Mouse (Mus musculus) liver, embryonic 13.5 days (tissue): ENCODE measurements around the gene Lsamp. TPM values are rescaled to one million over a fixed set of nuclear protein-coding genes. Genes with fewer than 3 reads are reported as not detected.

Source experiments
- ATAC-seq: fragments of 200-750 bp; cut with Nextera tagmentation; 2 replicates; pipeline ENCODE4 v1.8.0; 2017; ENCODE audit warnings: low read depth, mild to moderate bottlenecking, moderate number of reproducible peaks, moderate library complexity
- DNase-seq: peaks from one replicate; pipeline ENCODE4 v3.0.0; 2022
- H3K27ac ChIP-seq: fragments of 300-500 bp; sonication (generic); 2 replicates; pipeline ENCODE4 v1.5.1; 2015; ENCODE audit warnings: moderate library complexity, mild to moderate bottlenecking, inconsistent platforms
- H3K27me3 ChIP-seq: fragments of 300-500 bp; sonication (generic); 2 replicates; pipeline ENCODE4 v1.6.1; 2015; ENCODE audit warnings: mild to moderate bottlenecking, inconsistent platforms
- H3K36me3 ChIP-seq: fragments of 300-500 bp; sonication (generic); 2 replicates; pipeline ENCODE4 v1.6.1; 2015; ENCODE audit warnings: mild to moderate bottlenecking, inconsistent platforms
- H3K4me1 ChIP-seq: fragments of 300-500 bp; sonication (generic); replicated peaks from 2 replicates; pipeline ENCODE4 v1.6.1; 2015; ENCODE audit warnings: inconsistent platforms
- H3K4me2 ChIP-seq: fragments of 300-500 bp; sonication (generic); 2 replicates; pipeline ENCODE4 v1.6.1; 2015; ENCODE audit warnings: inconsistent platforms, mild to moderate bottlenecking, moderate library complexity
- H3K4me3 ChIP-seq: fragments of 300-500 bp; sonication (generic); replicated peaks from 2 replicates; pipeline ENCODE4 v1.5.1; 2015; ENCODE audit warnings: mild to moderate bottlenecking, inconsistent platforms
- H3K9ac ChIP-seq: fragments of 300-500 bp; sonication (generic); 2 replicates; pipeline ENCODE4 v1.6.1; 2015; ENCODE audit warnings: mild to moderate bottlenecking, inconsistent platforms
- H3K9me3 ChIP-seq: fragments of 300-500 bp; sonication (generic); replicated peaks from 2 replicates; pipeline ENCODE4 v1.6.1; 2016; ENCODE audit warnings: inconsistent platforms
- WGBS: fragments of 180-500 bp; shearing (Covaris S2); methylation state at CpG from one replicate; pipeline ENCODE4 v1.1.7; 2015; ENCODE audit not compliant: insufficient replicate concordance; 5-methylcytosine and 5-hydroxymethylcytosine counted together
- polyA plus RNA-seq: library from polyadenylated mRNA; unstranded; fragments of >200 nt; fragmentation: Nextera tagmentation; extraction: Ambion mirVana; gene quantifications from 2 replicates; pipeline ENCODE4 v1.2.1, GENCODE M21; 2015

Gene Lsamp
- polyA plus RNA-seq, 1 experiment from 2014 or later: 0.06 TPM

DNA sequence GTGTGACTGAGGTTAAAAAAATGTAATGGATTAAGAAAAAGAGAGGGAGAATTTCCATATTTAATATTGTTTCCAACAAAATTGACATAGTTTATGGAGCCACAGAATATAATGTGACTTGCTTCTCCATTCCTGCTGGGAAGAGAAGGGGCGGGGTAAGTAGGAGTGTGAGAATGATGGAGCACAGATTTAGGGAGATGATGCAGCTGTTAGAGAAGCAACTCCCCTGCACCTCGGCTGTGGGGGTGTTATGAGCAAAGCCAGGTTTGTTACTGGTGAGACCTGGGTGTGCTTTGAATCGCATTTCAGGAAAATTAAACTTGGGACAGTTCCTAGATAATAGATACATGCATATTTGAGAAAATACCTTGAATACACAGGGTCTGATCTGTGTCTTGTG lies 987.2 kb downstream of the Lsamp start:
- Histone ChIP-seq H3K36me3 (no peaks in the 10 kb centered on the region), H3K4me2 (no peak overlapping the region), H3K9me3 (no peaks in the 10 kb centered on the region), H3K4me1 (no peaks in the 10 kb centered on the region), H3K4me3 (no peak overlapping the region), H3K27ac (no peak overlapping the region), H3K27me3 (no peaks in the 10 kb centered on the region), H3K9ac (no peak overlapping the region)
- DNase-seq: no peak
- WGBS: 37% methylated on average over 3 of the region's 3 CpGs
- no peak for ATAC-seq

DNA sequence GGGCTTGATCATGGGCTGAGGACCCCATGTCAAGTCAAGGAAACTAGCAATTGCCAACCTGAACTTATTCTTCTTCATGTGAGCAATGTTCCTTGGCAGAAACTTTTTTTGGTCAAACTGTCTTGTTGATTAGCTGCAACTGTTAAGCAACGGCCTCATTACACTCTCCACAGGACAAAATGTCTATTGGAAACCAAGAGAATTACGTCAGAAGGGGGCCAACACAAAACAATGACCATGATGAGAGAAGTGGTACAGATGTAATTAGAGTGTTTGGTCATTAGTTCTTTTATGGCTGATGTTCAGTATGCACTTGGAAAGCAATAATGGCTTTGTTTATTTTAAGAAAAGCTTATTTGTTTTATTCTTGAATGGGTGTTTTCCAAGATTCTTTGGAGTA lies 989.9 kb downstream of the Lsamp start:
- H3K4me1 ChIP-seq: no peaks in the 10 kb centered on the region
- no peaks in the 10 kb centered on the region for H3K9me3 ChIP-seq
- no peak overlapping the region for H3K27ac ChIP-seq
- ATAC-seq: no peak
- no peak for DNase-seq
- no peak overlapping the region for H3K4me2 ChIP-seq
- no peak overlapping the region for H3K4me3 ChIP-seq
- H3K9ac ChIP-seq: no peak overlapping the region
- WGBS: 41% methylated on average over 2 of the region's 2 CpGs
- H3K36me3 ChIP-seq: no peaks in the 10 kb centered on the region
- H3K27me3 ChIP-seq: no peaks in the 10 kb centered on the region

DNA sequence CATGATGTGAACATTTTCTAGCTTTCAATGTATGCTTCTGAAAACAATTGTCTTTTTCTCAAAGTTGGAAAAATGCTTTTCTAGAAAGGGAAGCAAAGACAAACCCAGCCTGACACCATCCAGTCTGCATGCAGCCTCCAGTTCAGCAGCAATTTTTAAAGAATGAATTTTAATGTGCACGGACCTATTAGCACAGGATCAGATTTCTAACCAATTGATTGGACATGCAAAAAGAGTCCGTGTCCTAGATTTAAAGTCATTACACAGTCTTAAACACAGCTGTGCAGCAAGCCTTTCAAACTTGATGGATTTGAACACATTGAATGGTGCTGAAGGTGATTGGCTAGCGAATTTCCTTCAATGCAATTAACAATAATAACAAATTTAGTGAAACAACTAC lies 998.9 kb downstream of the Lsamp start:
- DNase-seq (no peak), ATAC-seq (no peak)
- H3K27me3 ChIP-seq: no peaks in the 10 kb centered on the region
- H3K9me3 ChIP-seq: no peaks in the 10 kb centered on the region
- H3K27ac ChIP-seq: no peak overlapping the region
- no peaks in the 10 kb centered on the region for H3K36me3 ChIP-seq
- no peak overlapping the region for H3K4me2 ChIP-seq
- H3K4me1 ChIP-seq: no peaks in the 10 kb centered on the region
- WGBS: 51% methylated on average over 3 of the region's 3 CpGs
- H3K4me3 ChIP-seq: no peak overlapping the region
- H3K9ac ChIP-seq: no peak overlapping the region

DNA sequence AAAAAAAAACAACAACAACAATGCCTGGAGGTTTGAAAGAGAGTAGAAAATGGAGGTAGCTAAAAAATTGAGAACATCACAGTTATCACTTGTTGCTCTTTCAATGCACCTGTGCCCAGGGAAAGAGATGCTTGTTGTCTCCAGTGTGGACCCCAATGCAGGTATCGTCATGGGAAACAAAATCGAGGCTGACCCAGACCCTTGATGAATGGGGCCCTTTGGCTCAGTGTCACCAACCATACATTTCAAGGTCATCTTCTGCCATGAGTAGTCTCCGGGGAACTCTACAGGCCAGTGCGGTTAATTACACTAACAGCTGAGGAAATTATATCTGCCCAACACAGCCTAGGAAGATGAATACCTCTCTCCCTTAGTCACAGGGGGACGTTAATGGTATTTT lies 1023.4 kb downstream of the Lsamp start:
- Histone ChIP-seq H3K36me3 (no peaks in the 10 kb centered on the region), H3K4me3 (no peak overlapping the region), H3K9me3 (no peaks in the 10 kb centered on the region), H3K9ac (no peak overlapping the region), H3K4me1 (no peaks in the 10 kb centered on the region), H3K27ac (no peak overlapping the region), H3K4me2 (no peak overlapping the region), H3K27me3 (no peaks in the 10 kb centered on the region)
- whole genome bisulfite sequencing: 59% methylated on average over 5 of the region's 5 CpGs
- DNase-seq (no peak), ATAC-seq (no peak)

- no peak overlapping the region for H3K4me3 ChIP-seq
- no peaks in the 10 kb centered on the region for H3K36me3 ChIP-seq
- H3K4me2 ChIP-seq: no peak overlapping the region
- no peak overlapping the region for H3K9ac ChIP-seq
- no peaks in the 10 kb centered on the region for H3K4me1 ChIP-seq
- DNase-seq: no peak
- ATAC-seq: no peak
- H3K9me3 ChIP-seq: no peaks in the 10 kb centered on the region
- no peak overlapping the region for H3K27ac ChIP-seq
- no peaks in the 10 kb centered on the region for H3K27me3 ChIP-seq
These were observed 1050.6 kb downstream of the Lsamp start for GRCm38 (mm10) chr16:41034746-41035145.

GRCm38 (mm10) chr16:41041686-41042085 lies 1057.5 kb downstream of the Lsamp start:
- Histone ChIP-seq H3K27me3 (no peaks in the 10 kb centered on the region), H3K27ac (no peak overlapping the region), H3K36me3 (no peaks in the 10 kb centered on the region), H3K4me2 (no peak overlapping the region), H3K9me3 (no peaks in the 10 kb centered on the region), H3K9ac (no peak overlapping the region), H3K4me3 (no peak overlapping the region), H3K4me1 (no peaks in the 10 kb centered on the region)
- ATAC-seq: no peak
- no peak for DNase-seq
- WGBS: 41% methylated on average over 2 of the region's 2 CpGs

DNA sequence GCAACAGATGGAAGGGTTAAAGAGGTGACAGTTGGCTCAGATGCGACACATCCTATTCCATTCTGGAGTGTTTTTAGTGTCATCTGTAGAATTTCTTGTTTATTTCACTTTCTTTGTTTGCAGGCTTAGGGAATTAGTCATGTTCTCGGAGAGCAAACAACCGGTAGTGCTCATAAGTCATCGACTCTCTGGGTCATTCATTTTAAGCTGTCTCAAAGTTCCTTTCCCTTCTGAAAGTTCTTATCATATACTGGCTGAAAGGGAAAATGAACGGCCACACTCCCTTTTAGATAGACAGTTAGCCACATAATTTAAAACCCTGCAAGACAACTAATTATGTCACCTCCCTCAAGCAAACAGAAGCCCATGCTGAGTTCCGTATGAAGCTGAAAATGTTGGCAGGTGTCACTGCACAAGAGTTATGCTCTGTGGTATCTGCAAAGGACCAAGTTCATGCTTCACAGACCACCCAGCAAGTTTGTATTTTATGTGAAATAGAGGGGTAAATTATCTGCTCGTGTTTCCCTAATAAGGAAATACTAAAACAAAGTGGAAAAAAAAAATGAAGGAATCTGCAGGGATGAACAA lies 1079.2 kb downstream of the Lsamp start:
- Histone ChIP-seq H3K4me2 (no peak overlapping the region), H3K36me3 (no peaks in the 10 kb centered on the region), H3K9ac (no peak overlapping the region), H3K9me3 (no peaks in the 10 kb centered on the region), H3K27me3 (no peaks in the 10 kb centered on the region), H3K27ac (no peak overlapping the region), H3K4me3 (no peak overlapping the region), H3K4me1 (no peaks in the 10 kb centered on the region)
- ATAC-seq (no peak), DNase-seq (no peak)
- WGBS: 43% methylated on average over 7 of the region's 7 CpGs

GRCm38 (mm10) chr16:41073470-41073869 lies 1089.3 kb downstream of the Lsamp start:
- DNase-seq (no peak), ATAC-seq (no peak)
- Histone ChIP-seq H3K9me3 (no peaks in the 10 kb centered on the region), H3K27me3 (no peaks in the 10 kb centered on the region), H3K27ac (no peak overlapping the region), H3K4me3 (no peak overlapping the region), H3K4me2 (no peak overlapping the region), H3K4me1 (no peaks in the 10 kb centered on the region), H3K9ac (no peak overlapping the region), H3K36me3 (no peaks in the 10 kb centered on the region)
- WGBS: 60% methylated on average over 2 of the region's 2 CpGs

DNA sequence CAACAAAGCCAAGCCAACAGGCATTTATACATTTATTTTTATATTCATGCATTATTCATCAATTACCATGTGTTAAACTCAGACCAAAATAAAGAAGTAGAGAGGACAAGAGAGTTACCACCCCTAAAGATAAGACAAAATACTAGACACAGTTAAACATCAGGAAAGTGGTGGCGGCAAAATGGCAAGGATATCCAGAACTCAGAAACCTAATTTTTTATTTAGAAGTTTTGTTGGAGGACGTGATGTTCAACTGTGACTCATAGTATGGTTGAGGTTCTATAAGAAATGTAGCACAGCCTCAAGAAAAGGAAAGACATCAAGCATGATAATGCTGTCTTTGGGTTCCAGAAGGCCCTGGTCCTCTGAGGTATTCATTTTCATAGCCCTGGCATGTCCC lies 1104.5 kb downstream of the Lsamp start:
- 60% methylated on average over 2 of the region's 2 CpGs for WGBS
- DNase-seq: no peak
- H3K27ac ChIP-seq: no peak overlapping the region

GRCm38 (mm10) chr16:41090092-41090491 lies 1105.9 kb downstream of the Lsamp start:
- H3K27me3 ChIP-seq: no peaks in the 10 kb centered on the region
- no peaks in the 10 kb centered on the region for H3K9me3 ChIP-seq
- H3K9ac ChIP-seq: no peak overlapping the region
- no peak overlapping the region for H3K4me3 ChIP-seq
- H3K36me3 ChIP-seq: no peaks in the 10 kb centered on the region
- DNase-seq: no peak
- WGBS: 41% methylated on average over 2 of the region's 2 CpGs
- no peak for ATAC-seq
- no peak overlapping the region for H3K4me2 ChIP-seq
- H3K4me1 ChIP-seq: no peaks in the 10 kb centered on the region
- no peak overlapping the region for H3K27ac ChIP-seq

More for the DNA sequence above, 1104.5 kb downstream of the Lsamp start:
- Histone ChIP-seq H3K36me3 (no peaks in the 10 kb centered on the region), H3K27me3 (no peaks in the 10 kb centered on the region), H3K4me2 (no peak overlapping the region), H3K9me3 (no peaks in the 10 kb centered on the region), H3K4me1 (no peaks in the 10 kb centered on the region), H3K4me3 (no peak overlapping the region), H3K9ac (no peak overlapping the region)
- no peak for ATAC-seq

DNA sequence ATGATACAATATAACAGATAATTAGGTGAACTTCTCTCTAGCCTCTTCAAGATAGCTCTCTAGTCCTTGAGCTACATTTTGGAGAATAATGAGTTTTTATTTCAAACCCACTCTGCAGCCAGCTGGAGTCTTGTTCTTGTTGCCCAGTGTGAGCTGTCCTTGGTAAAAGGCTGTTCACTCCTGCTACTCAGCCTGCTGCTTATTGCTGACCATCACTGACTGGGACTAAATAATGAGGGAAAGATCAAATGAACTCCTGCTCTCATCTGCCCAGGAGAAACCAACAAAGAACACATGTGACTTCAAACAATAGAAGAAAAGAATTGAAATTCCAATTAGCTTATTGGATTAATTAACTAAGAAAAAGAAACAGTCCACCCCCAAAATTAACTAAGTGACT lies 1107.1 kb downstream of the Lsamp start:
- no peaks in the 10 kb centered on the region for H3K4me1 ChIP-seq
- H3K27ac ChIP-seq: no peak overlapping the region
- H3K9ac ChIP-seq: no peak overlapping the region
- H3K9me3 ChIP-seq: no peaks in the 10 kb centered on the region
- DNase-seq (no peak), ATAC-seq (no peak)
- H3K4me3 ChIP-seq: no peak overlapping the region
- H3K27me3 ChIP-seq: no peaks in the 10 kb centered on the region
- no peaks in the 10 kb centered on the region for H3K36me3 ChIP-seq
- H3K4me2 ChIP-seq: no peak overlapping the region

GRCm38 (mm10) chr16:41102805-41103204 lies 1118.6 kb downstream of the Lsamp start:
- H3K27me3 ChIP-seq: no peaks in the 10 kb centered on the region
- no peak for DNase-seq
- H3K4me2 ChIP-seq: no peak overlapping the region
- ATAC-seq: no peak
- no peaks in the 10 kb centered on the region for H3K4me1 ChIP-seq
- WGBS: 53% methylated on average over 3 of the region's 3 CpGs
- no peak overlapping the region for H3K9ac ChIP-seq
- no peak overlapping the region for H3K4me3 ChIP-seq
- no peak overlapping the region for H3K27ac ChIP-seq
- H3K9me3 ChIP-seq: no peaks in the 10 kb centered on the region
- no peaks in the 10 kb centered on the region for H3K36me3 ChIP-seq
